Mouse (Mus musculus) embryonic stem cell, embryonic (primary cell): ENCODE results near the gene Pdgfc.

ENCODE experiments used
- CTCF ChIA-PET, 4 experiments: fragments of 300-600 bp in 2 of 4; fragments of 350-600 bp in 2 of 4; sonication (Branson Sonifier 250); formaldehyde crosslinking; loops; one replicate each; lab custom pipeline; 2022; ENCODE audit warnings: inconsistent platforms in 2 of 4; lab: Charles Lee
- POLR2A ChIA-PET, 4 experiments: fragments of 300-600 bp in 2 of 4; fragments of 350-600 bp in 2 of 4; sonication (Branson Sonifier 250); formaldehyde crosslinking; loops; one replicate each; lab custom pipeline; 2022; ENCODE audit warnings: antibody characterized with exemption in 4 of 4, inconsistent platforms in 1 of 4; lab: Charles Lee

Gene Pdgfc

GRCm38 (mm10) chr3:81036151-81036553 is at the start of gene Pdgfc:
TSS of gene Pdgfc (plus strand) at chr3:81036416.
- ChIA-PET CTCF (interaction anchor here in 3 of 4 experiments (0.5 to 2.3 kb wide), 6 partner anchors 9 to 257 kb away, joined by 3 to 8 read pairs (median 3); no protein-coding TSS in a partner anchor), POLR2A (interaction anchor here (0.5 to 5.1 kb wide), 25 partner anchors 8 to 185 kb away, joined by 3 to 59 read pairs (median 6); no protein-coding TSS in a partner anchor)

GRCm38 (mm10) chr3:81009245-81009644 is 27.0 kb upstream of the Pdgfc start:
- ChIA-PET POLR2A (interaction anchor here in 1 of 4 experiments (0.7 kb wide), 1 partner anchor 13 kb away, joined by 3 read pairs; no protein-coding TSS in a partner anchor), CTCF (interaction anchor here in 1 of 4 experiments (1.5 kb wide), 1 partner anchor 11 kb away, joined by 4 read pairs; no protein-coding TSS in a partner anchor)

- CTCF ChIA-PET = interaction anchor here in 1 of 4 experiments (1.5 kb wide), 1 partner anchor 10 kb away, joined by 4 read pairs; no protein-coding TSS in a partner anchor
- POLR2A ChIA-PET = no interaction called here
Observed at GRCm38 (mm10) chr3:81009899-81010298, 26.3 kb upstream of the Pdgfc start.

GRCm38 (mm10) chr3:81017385-81018051 is 18.7 kb upstream of the Pdgfc start:
- CTCF ChIA-PET = no interaction called here
- POLR2A ChIA-PET = no interaction called here

GRCm38 (mm10) chr3:81020064-81020463 is 16.2 kb upstream of the Pdgfc start:
- CTCF ChIA-PET = interaction anchor here in 2 of 4 experiments (0.8 to 1.5 kb wide), 4 partner anchors 10 to 62 kb away, joined by 3 to 4 read pairs (median 4); no protein-coding TSS in a partner anchor
- POLR2A ChIA-PET = interaction anchor here (0.6 to 3.8 kb wide), 6 partner anchors 10 to 67 kb away, joined by 3 to 59 read pairs (median 8); partner anchors contain the start of gene Pdgfc (in 3 of the 4)

- ChIA-PET POLR2A (interaction anchor here (0.5 to 3.8 kb wide), 27 partner anchors 8 to 152 kb away, joined by 3 to 59 read pairs (median 5); partner anchors contain the start of genes Pdgfc (in 4 of the 4) and Glrb (in 1 of the 4)), CTCF (interaction anchor here (0.5 to 1.7 kb wide), 6 partner anchors 15 to 1799 kb away, joined by 3 to 8 read pairs (median 4); partner anchors contain the start of gene Pdgfc (in 1 of the 4))
Observed at GRCm38 (mm10) chr3:81021783-81022182, 14.4 kb upstream of the Pdgfc start.

- POLR2A ChIA-PET = interaction anchor here (0.6 to 3.8 kb wide), 27 partner anchors 8 to 152 kb away, joined by 3 to 59 read pairs (median 5); partner anchors contain the start of genes Pdgfc (in 4 of the 4) and Glrb (in 1 of the 4)
- CTCF ChIA-PET = interaction anchor here (0.5 to 1.7 kb wide), 7 partner anchors 14 to 1800 kb away, joined by 3 to 8 read pairs (median 3); partner anchors contain the start of gene Pdgfc (in 1 of the 4)
Observed at GRCm38 (mm10) chr3:81022266-81022665, 13.9 kb upstream of the Pdgfc start.

GRCm38 (mm10) chr3:81022845-81023244 is 13.4 kb upstream of the Pdgfc start:
- ChIA-PET POLR2A (interaction anchor here (0.6 to 3.8 kb wide), 21 partner anchors 7 to 110 kb away, joined by 3 to 59 read pairs (median 6); partner anchors contain the start of genes Pdgfc (in 4 of the 4) and Glrb (in 1 of the 4)), CTCF (interaction anchor here (0.6 to 1.7 kb wide), 5 partner anchors 14 to 228 kb away, joined by 3 to 8 read pairs (median 4); partner anchors contain the start of gene Pdgfc (in 1 of the 4))

- POLR2A ChIA-PET = interaction anchor here in 1 of 4 experiments (2.1 to 2.4 kb wide), 2 partner anchors 10 to 78 kb away, joined by 10 to 20 read pairs; no protein-coding TSS in a partner anchor
Observed at GRCm38 (mm10) chr3:81023568-81023967, 12.6 kb upstream of the Pdgfc start.

GRCm38 (mm10) chr3:81025568-81026213 is 10.5 kb upstream of the Pdgfc start:
- CTCF ChIA-PET = no interaction called here

More at GRCm38 (mm10) chr3:81023568-81023967, 12.6 kb upstream of the Pdgfc start:
- CTCF ChIA-PET = interaction anchor here in 1 of 4 experiments (0.6 kb wide), 1 partner anchor 104 kb away, joined by 4 read pairs; no protein-coding TSS in a partner anchor

GRCm38 (mm10) chr3:81028361-81028760 is 7.9 kb upstream of the Pdgfc start:
- ChIA-PET POLR2A (interaction anchor here in 1 of 4 experiments (2.9 kb wide), 1 partner anchor 8 kb away, joined by 9 read pairs; no protein-coding TSS in a partner anchor), CTCF (no interaction called here)

More at GRCm38 (mm10) chr3:81025568-81026213, 10.5 kb upstream of the Pdgfc start:
- POLR2A ChIA-PET = interaction anchor here in 1 of 4 experiments (1.3 to 2.6 kb wide), 3 partner anchors 11 to 36 kb away, joined by 4 to 16 read pairs (median 5); partner anchors contain the start of gene Pdgfc

GRCm38 (mm10) chr3:81029321-81029720 is 6.9 kb upstream of the Pdgfc start:
- ChIA-PET POLR2A (interaction anchor here in 1 of 4 experiments (1.5 to 2.9 kb wide), 2 partner anchors 7 to 9 kb away, joined by 8 to 9 read pairs; no protein-coding TSS in a partner anchor), CTCF (no interaction called here)

GRCm38 (mm10) chr3:81029909-81030308 is 6.3 kb upstream of the Pdgfc start:
- ChIA-PET CTCF (no interaction called here), POLR2A (interaction anchor here in 2 of 4 experiments (0.5 to 2.9 kb wide), 4 partner anchors 8 to 10 kb away, joined by 3 to 9 read pairs (median 6); no protein-coding TSS in a partner anchor)

GRCm38 (mm10) chr3:81030311-81030710 is 5.9 kb upstream of the Pdgfc start:
- ChIA-PET CTCF (no interaction called here), POLR2A (interaction anchor here in 2 of 4 experiments (0.5 to 2.9 kb wide), 5 partner anchors 8 to 70 kb away, joined by 3 to 9 read pairs (median 4); no protein-coding TSS in a partner anchor)

GRCm38 (mm10) chr3:81032014-81032413 is 4.2 kb upstream of the Pdgfc start:
- POLR2A ChIA-PET = interaction anchor here in 3 of 4 experiments (1.7 to 2.0 kb wide), 3 partner anchors 9 to 10 kb away, joined by 5 to 10 read pairs (median 9); no protein-coding TSS in a partner anchor

GRCm38 (mm10) chr3:81034336-81035102 is 1.7 kb upstream of the Pdgfc start:
- POLR2A ChIA-PET = interaction anchor here (0.6 to 1.0 kb wide), 5 partner anchors 12 to 68 kb away, joined by 3 to 14 read pairs (median 4); no protein-coding TSS in a partner anchor
- CTCF ChIA-PET = no interaction called here

More at GRCm38 (mm10) chr3:81032014-81032413, 4.2 kb upstream of the Pdgfc start:
- CTCF ChIA-PET = no interaction called here
